Mouse (Mus musculus): ENCODE data around the gene Ftsj1. TPM values are rescaled to one million over a fixed set of nuclear protein-coding genes. Genes with fewer than 3 reads are reported as not detected.

Gene Ftsj1
- polyA plus RNA-seq, 1 experiment from 2014 or later, result 48.9 TPM

DNA sequence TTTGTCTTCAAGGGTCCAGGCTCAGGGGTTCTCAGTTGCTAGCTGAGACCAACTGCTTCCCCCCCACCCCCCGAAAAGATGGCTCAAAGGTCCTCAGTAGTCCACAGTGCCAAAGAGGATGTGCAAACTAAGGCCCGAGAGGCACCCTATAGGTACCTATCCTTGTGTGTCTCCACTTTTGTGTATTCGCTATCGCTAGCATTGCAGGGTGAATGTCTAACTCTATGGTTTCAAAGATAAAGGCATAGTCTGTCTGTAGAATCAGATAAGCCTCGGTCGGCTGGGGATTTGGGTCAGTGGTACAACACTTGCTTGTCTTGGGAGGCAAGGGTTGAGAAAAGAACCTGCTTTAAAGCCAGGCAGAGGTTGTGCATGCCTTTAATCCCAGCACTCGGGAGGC is 28.7 kb downstream of the Ftsj1 start:
- Histone ChIP-seq H3K4me2 (ENCODE audit: low read depth, low read length) (no peak overlapping the region), H3K27me3 (ENCODE audit: control insufficient read depth, insufficient read depth, low read depth, low read length) (no peaks in the 10 kb centered on the region), H3K9me3 (ENCODE audit: control insufficient read depth, low read length) (no peaks in the 10 kb centered on the region), H3K4me3 (ENCODE audit: low read length) (no peak overlapping the region), H3K9ac (ENCODE audit: low read length) (no peak overlapping the region), H3K36me3 (ENCODE audit: control insufficient read depth, insufficient read depth, low read length) (no peaks in the 10 kb centered on the region), H3K27ac (ENCODE audit: low read length) (no peak overlapping the region), H3K4me1 (replicated peaks; ENCODE audit: control insufficient read depth, insufficient read depth, low read length) (no peaks in the 10 kb centered on the region)
- 81% methylated on average over 7 of the region's 7 CpGs for WGBS
- ATAC-seq (ENCODE audit: low read depth), result no peak

DNA sequence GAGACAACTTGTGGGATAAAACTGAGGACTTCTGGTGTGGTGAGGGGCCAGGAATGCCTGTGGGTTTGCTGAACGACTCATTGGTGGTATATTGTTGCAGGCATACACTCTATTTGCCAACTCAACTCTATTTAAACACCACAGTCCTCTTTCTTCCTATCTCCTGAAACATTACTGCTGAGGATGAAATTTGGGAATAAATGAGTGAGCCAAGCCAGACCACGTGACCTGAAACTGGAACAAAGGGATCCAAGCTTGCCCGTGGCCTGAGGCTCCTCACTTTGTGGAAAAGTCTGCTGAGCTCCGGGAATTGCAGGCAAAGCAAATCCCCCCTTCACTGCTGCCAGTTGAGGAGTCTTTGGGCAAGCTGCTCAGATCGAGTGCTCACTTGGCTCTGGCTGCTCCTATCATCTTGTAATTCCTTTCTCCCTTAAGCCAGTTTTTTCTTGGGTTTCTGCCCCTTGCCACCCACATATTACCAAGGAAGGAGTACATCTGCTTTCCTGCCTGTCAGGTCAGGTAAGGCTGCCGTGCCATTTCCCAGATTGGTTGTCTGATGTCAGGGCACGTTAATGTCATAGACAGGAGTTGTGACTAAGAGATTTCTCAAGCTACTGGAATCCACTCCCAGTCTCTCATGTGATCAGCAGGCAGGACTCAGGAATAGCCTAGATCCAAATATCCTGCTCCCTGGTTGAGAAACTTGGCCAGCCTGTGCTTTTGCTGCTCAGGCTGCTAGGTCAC is 29.4 kb downstream of the Ftsj1 start:
- H3K9me3 ChIP-seq (ENCODE audit: control insufficient read depth, low read length), result no peaks in the 10 kb centered on the region
- H3K4me2 ChIP-seq (ENCODE audit: low read depth, low read length), result no peak overlapping the region
- no peak overlapping the region for H3K9ac ChIP-seq (ENCODE audit: low read length)
- H3K27me3 ChIP-seq (ENCODE audit: control insufficient read depth, insufficient read depth, low read depth, low read length), result no peaks in the 10 kb centered on the region
- 46% methylated on average over 7 of the region's 7 CpGs for WGBS
- no peaks in the 10 kb centered on the region for H3K4me1 ChIP-seq (replicated peaks; ENCODE audit: control insufficient read depth, insufficient read depth, low read length)
- H3K4me3 ChIP-seq (ENCODE audit: low read length), result no peak overlapping the region
- H3K36me3 ChIP-seq (ENCODE audit: control insufficient read depth, insufficient read depth, low read length), result no peaks in the 10 kb centered on the region
- ATAC-seq (ENCODE audit: low read depth), result no peak
- no peak overlapping the region for H3K27ac ChIP-seq (ENCODE audit: low read length)

DNA sequence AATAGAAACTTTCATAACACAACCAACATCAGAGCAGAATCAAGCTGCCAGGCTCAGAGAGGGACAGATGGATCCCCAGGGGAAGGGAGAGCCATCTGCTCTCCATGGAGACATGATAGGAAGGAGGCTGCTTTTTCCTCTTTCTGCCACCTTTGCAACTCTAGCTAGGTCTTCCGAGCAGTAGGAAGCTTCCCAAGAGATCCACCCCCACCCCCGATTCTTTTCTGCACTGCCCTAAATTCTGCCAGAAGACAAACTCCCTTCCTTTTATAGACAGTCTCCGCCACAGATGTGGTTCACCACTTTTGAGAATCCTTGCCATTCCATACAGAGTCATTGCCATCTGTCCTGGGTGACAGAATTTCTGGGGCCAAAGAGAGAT is 29.9 kb downstream of the Ftsj1 start:
- no peaks in the 10 kb centered on the region for H3K4me1 ChIP-seq (replicated peaks; ENCODE audit: control insufficient read depth, insufficient read depth, low read length)
- no peak overlapping the region for H3K4me3 ChIP-seq (ENCODE audit: low read length)
- no peak for ATAC-seq (ENCODE audit: low read depth)
- no peaks in the 10 kb centered on the region for H3K36me3 ChIP-seq (ENCODE audit: control insufficient read depth, insufficient read depth, low read length)
- no peak overlapping the region for H3K4me2 ChIP-seq (ENCODE audit: low read depth, low read length)
- 78% methylated on average over 3 of the region's 3 CpGs for WGBS
- H3K9me3 ChIP-seq (ENCODE audit: control insufficient read depth, low read length), result no peaks in the 10 kb centered on the region
- H3K9ac ChIP-seq (ENCODE audit: low read length), result no peak overlapping the region
- H3K27ac ChIP-seq (ENCODE audit: low read length), result no peak overlapping the region
- no peaks in the 10 kb centered on the region for H3K27me3 ChIP-seq (ENCODE audit: control insufficient read depth, insufficient read depth, low read depth, low read length)

DNA sequence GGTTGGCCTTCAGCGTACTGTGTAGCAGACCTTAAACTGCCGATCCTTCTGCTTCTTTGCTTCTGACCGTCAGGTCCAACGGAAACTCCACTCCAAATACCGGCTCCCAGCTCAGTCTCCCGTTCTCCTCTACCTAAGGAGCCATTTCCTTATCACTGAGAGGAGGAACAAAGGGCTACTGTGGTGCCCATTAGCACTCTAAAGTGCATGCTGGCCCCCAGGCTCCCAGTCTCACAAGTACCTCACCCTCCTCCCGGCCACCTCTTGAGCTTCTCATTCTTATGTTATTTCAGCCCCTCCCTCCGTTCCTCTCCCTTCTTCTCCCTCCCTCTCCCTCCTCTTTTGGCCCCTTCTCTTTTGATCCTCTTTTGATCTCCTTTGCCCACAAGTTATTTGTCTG is 32.6 kb downstream of the Ftsj1 start:
- H3K36me3 ChIP-seq (ENCODE audit: control insufficient read depth, insufficient read depth, low read length), result no peaks in the 10 kb centered on the region
- H3K9me3 ChIP-seq (ENCODE audit: control insufficient read depth, low read length), result no peaks in the 10 kb centered on the region
- H3K4me1 ChIP-seq (replicated peaks; ENCODE audit: control insufficient read depth, insufficient read depth, low read length), result no peaks in the 10 kb centered on the region
- no peak overlapping the region for H3K4me3 ChIP-seq (ENCODE audit: low read length)
- no peak overlapping the region for H3K4me2 ChIP-seq (ENCODE audit: low read depth, low read length)
- ATAC-seq (ENCODE audit: low read depth), result peak; percentile 79
- peak overlapping the region; percentile 55 for H3K27ac ChIP-seq (ENCODE audit: low read length)
- H3K9ac ChIP-seq (ENCODE audit: low read length), result no peak overlapping the region
- WGBS, result 38% methylated on average over 8 of the region's 8 CpGs
- no peaks in the 10 kb centered on the region for H3K27me3 ChIP-seq (ENCODE audit: control insufficient read depth, insufficient read depth, low read depth, low read length)

DNA sequence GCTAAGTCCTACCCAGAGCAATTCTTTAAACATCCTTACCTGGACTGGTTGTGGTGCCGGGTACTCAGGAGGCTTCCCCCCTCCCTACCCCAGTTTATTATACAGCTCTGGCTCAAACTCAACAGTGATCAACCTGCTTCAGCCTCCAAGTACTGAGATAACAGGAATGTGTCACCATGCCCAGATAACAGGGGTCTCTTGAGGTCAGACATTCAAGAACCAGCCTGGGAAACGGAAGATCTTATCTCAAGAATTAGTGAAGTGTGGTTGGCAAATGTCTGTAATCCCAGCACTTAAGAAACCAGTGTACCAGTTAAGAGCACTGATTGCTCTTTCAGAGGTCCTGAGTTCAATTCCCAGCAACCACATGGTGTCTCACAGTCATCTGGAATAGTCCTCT is 34.1 kb downstream of the Ftsj1 start:
- Histone ChIP-seq H3K27me3 (ENCODE audit: control insufficient read depth, insufficient read depth, low read depth, low read length) (no peaks in the 10 kb centered on the region), H3K4me1 (replicated peaks; ENCODE audit: control insufficient read depth, insufficient read depth, low read length) (no peaks in the 10 kb centered on the region), H3K4me3 (ENCODE audit: low read length) (no peak overlapping the region), H3K9ac (ENCODE audit: low read length) (no peak overlapping the region), H3K27ac (ENCODE audit: low read length) (no peak overlapping the region), H3K9me3 (ENCODE audit: control insufficient read depth, low read length) (no peaks in the 10 kb centered on the region), H3K36me3 (ENCODE audit: control insufficient read depth, insufficient read depth, low read length) (no peaks in the 10 kb centered on the region), H3K4me2 (ENCODE audit: low read depth, low read length) (no peak overlapping the region)
- WGBS, result 30% methylated on average over 2 of the region's 2 CpGs
- no peak for ATAC-seq (ENCODE audit: low read depth)

DNA sequence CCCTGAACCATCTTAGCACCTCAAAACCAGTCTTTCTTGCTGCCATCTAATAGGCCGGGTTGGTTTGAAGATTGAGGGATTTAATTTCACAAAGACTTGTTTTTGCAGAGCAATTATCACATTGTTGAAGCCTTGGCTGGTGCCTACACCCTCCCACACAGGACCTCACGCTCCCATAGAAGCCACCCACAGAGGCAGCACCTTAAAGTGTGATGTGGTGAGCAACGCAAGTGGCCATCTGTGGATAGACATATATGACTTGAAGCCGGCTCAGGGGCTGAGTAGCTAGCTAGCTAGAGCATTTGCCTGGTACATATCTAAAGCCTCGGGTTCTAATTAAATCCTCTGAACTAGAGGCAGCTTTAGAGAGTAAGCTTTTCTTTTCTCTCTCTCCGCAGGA is 34.8 kb downstream of the Ftsj1 start:
- no peak overlapping the region for H3K9ac ChIP-seq (ENCODE audit: low read length)
- H3K9me3 ChIP-seq (ENCODE audit: control insufficient read depth, low read length), result no peaks in the 10 kb centered on the region
- 40% methylated on average over 6 of the region's 6 CpGs for WGBS
- no peaks in the 10 kb centered on the region for H3K36me3 ChIP-seq (ENCODE audit: control insufficient read depth, insufficient read depth, low read length)
- H3K4me1 ChIP-seq (replicated peaks; ENCODE audit: control insufficient read depth, insufficient read depth, low read length), result no peaks in the 10 kb centered on the region
- H3K4me2 ChIP-seq (ENCODE audit: low read depth, low read length), result no peak overlapping the region
- H3K27me3 ChIP-seq (ENCODE audit: control insufficient read depth, insufficient read depth, low read depth, low read length), result no peaks in the 10 kb centered on the region
- H3K27ac ChIP-seq (ENCODE audit: low read length), result no peak overlapping the region
- no peak overlapping the region for H3K4me3 ChIP-seq (ENCODE audit: low read length)
- ATAC-seq (ENCODE audit: low read depth), result no peak

DNA sequence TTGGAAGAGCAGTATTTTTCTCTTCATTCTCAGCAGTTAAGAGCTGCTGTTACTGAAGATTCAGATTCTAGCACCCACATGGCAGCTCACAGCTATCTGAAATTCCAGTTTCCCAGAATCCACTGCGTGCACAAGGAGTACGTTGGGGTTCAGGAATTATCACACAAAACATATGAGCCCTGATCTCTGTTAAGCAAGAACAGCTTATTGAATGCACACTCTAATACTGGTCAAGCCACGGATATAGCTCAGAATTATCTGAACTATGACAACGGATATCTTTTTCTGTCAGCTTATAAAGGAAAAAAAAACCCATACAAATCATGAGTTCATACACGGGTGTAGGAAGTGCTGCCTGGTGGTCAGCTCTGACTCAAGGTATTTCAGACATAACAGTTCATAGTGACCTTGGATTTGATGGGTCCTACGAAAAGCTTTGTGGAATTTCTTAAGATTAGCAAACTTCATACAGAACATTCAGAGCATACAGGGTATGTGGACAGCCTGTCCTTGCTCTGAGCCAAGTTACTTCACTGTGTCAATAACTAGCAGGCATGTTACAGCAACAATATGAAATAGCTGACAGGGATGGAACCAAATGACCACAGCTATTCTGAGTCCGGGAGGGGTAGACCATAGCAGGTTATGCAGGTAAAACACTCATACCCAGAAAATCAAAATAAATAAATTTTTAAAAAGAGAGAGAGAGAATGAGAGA is 40.6 kb downstream of the Ftsj1 start:
- Histone ChIP-seq H3K36me3 (ENCODE audit: control insufficient read depth, insufficient read depth, low read length) (no peaks in the 10 kb centered on the region), H3K27ac (ENCODE audit: low read length) (no peak overlapping the region), H3K4me3 (ENCODE audit: low read length) (no peak overlapping the region), H3K4me1 (replicated peaks; ENCODE audit: control insufficient read depth, insufficient read depth, low read length) (no peaks in the 10 kb centered on the region), H3K27me3 (ENCODE audit: control insufficient read depth, insufficient read depth, low read depth, low read length) (no peaks in the 10 kb centered on the region), H3K9me3 (ENCODE audit: control insufficient read depth, low read length) (no peaks in the 10 kb centered on the region), H3K4me2 (ENCODE audit: low read depth, low read length) (no peak overlapping the region), H3K9ac (ENCODE audit: low read length) (no peak overlapping the region)
- WGBS, result 69% methylated on average over 7 of the region's 7 CpGs
- no peak for ATAC-seq (ENCODE audit: low read depth)

DNA sequence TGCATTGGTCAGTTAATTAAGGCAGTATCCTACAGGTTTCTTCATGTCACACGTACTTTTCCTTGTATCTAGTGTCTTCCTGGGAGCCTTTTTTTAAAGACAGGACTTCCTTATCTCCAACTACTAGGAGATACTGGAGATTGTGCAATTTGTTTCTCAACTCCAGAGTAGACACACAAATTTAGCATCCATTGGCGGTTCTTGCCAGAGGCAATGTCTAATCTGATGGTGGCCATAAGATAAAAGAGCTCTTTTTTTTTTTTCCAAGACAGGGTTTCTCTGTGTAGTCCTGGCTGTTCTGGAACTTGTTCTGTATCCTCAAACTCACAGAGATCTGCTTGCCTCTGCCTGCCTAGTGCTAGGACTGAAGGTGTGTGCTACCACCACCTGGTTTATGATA is 42.5 kb downstream of the Ftsj1 start:
- Histone ChIP-seq H3K4me3 (ENCODE audit: low read length) (no peak overlapping the region), H3K9me3 (ENCODE audit: control insufficient read depth, low read length) (no peaks in the 10 kb centered on the region), H3K27ac (ENCODE audit: low read length) (no peak overlapping the region), H3K36me3 (ENCODE audit: control insufficient read depth, insufficient read depth, low read length) (no peaks in the 10 kb centered on the region), H3K27me3 (ENCODE audit: control insufficient read depth, insufficient read depth, low read depth, low read length) (no peaks in the 10 kb centered on the region), H3K4me1 (replicated peaks; ENCODE audit: control insufficient read depth, insufficient read depth, low read length) (no peaks in the 10 kb centered on the region), H3K9ac (ENCODE audit: low read length) (no peak overlapping the region), H3K4me2 (ENCODE audit: low read depth, low read length) (no peak overlapping the region)
- ATAC-seq (ENCODE audit: low read depth), result no peak
- 49% methylated on average over 2 of the region's 2 CpGs for WGBS

DNA sequence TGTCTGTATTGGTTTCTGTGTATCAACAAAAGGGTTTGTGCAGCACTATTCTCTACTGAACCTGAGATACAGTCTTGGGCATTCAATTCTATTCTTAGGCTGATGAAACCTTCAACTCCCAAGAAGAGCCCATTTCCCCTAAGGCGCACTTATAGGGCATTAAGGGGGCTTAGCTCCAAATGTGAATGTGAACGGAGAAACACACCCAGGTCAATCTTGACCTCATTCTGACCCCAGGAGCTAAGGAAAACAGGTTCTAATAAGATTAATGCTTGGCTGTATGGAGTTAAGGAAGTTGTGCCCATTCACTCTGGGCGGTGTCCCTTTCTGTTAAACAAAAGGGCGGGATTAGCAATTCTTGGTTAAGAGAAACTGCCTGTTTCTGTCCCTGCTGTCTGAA is 45.0 kb downstream of the Ftsj1 start:
- Histone ChIP-seq H3K9ac (ENCODE audit: low read length) (no peak overlapping the region), H3K27ac (ENCODE audit: low read length) (no peak overlapping the region), H3K4me2 (ENCODE audit: low read depth, low read length) (peak overlapping the region; percentile 69; the same call in 1 of the 2 replicates), H3K27me3 (ENCODE audit: control insufficient read depth, insufficient read depth, low read depth, low read length) (no peaks in the 10 kb centered on the region), H3K4me3 (ENCODE audit: low read length) (no peak overlapping the region), H3K36me3 (ENCODE audit: control insufficient read depth, insufficient read depth, low read length) (no peaks in the 10 kb centered on the region), H3K4me1 (replicated peaks; ENCODE audit: control insufficient read depth, insufficient read depth, low read length) (no peaks in the 10 kb centered on the region), H3K9me3 (ENCODE audit: control insufficient read depth, low read length) (no peaks in the 10 kb centered on the region; the same call in 1 of the 2 replicates)
- WGBS, result 30% methylated on average over 4 of the region's 4 CpGs
- no peak for ATAC-seq (ENCODE audit: low read depth)

Measured in lung, embryonic 16.5 days (tissue).